Mouse (Mus musculus) urinary bladder, adult 2 months (tissue): ENCODE measurements at regions not wholly inside any gene's neighbourhood (a gene's known extent, or its start where the extent isn't known, plus 50 kb on each side); places are given as distances from the start of the nearest gene placed in this dataset.
"Not testable (repeated sequence)": the region's sequence is repeated elsewhere in the genome, so short reads cannot be mapped to it uniquely, and the experiment has no call there.

Source experiments
- DNase-seq: peaks from one replicate; pipeline ENCODE4 v3.0.0; 2022; ENCODE audit warnings: low spot score

DNA sequence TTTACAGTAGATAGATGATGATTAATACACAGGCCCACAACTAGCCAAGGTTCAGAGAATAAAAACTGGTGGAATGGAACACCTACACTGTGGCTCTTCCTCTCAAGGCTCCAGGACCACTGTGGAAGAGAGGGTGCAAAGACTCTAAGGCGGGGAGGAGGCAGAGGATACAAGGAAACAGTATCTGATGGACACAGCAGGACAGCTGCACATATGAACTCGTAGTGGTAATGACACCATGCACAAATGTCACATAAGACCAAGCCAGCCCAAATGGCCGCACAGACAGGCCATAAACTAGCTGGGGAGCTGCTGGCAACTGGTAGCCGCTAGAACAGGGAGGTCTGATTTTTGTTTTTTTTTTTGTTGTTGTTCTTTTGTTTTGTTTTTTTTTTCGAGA, 197.0 kb upstream of the Serp2 start:
- DNase-seq = no peak

DNA sequence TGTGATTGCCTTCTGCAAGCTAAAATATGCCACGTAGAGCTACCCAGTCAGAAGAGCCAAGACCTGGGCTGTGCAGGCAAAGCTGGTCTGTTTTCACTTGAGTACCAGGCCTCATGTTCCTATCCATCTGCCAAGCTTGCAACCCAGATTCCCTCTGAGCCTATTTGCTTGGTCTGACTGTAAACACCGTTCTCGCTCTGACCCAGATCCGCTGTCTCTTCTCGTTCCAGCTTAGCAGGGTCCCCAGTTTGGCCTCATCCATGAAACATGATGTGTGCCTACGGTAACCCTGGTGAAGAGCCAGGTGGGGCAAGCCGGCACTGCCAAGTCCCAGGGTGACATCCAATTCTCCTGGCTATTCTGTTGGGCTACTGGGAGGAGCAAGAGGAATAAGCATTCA, 192.5 kb upstream of the Serp2 start:
- no peak for DNase-seq

DNA sequence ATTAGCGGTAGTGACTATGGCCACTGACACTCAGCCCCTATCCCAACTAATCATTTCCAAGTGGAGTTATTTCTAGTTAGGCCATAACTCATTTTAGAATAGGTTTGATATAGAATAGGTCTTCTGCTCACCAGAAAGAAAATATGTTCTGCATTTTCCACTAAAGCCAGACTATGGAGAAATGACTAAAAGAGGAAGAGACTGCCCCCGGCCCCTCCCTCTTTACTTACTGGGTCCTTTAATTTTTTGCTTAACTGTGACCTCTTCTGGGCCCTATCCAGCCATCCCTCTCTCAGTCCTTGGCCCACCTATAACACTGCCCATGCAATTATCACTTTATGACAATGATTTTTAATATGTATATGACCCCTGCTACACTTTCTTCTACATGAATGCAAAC, 192.0 kb upstream of the Serp2 start:
- DNase-seq = no peak

DNA sequence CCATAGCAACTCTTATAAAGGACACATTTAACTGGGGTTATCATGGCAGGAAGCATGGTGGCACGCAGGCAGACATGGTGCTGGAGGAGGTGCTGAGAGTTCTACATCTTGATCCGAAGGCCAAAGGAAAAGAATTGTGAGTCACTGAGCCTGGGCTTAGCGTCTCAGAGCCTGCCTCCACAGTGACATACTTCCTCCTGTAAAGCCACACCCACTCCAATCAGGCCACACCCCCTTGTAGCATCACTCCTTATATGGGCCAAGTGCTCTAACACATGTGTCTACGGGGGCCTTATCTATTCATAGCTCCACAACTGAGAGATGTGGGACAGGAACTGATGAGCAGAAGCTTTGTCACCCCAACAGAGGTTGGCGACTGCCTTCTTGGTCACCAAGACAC, 191.1 kb upstream of the Serp2 start:
- no peak for DNase-seq

DNA sequence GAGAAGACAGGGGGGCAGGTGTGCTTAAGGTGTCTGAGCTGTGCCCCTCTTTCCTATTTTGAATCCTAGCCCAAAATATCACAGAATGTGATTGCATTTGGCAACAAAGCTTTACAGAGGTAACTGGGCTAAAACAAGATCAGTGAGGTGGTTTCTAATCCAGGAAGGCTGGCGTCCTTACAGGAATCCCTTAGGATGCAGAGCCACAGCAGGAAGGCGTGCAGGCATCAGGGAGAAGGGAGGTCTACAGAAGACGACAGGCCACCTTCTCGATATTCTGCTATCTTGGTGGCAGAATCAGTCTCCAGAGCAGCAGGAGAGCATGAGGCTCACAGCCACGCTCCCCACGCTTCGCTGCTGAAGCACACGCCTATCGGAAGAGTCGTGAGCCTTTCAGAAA, 189.6 kb upstream of the Serp2 start:
- DNase-seq = no peak

DNA sequence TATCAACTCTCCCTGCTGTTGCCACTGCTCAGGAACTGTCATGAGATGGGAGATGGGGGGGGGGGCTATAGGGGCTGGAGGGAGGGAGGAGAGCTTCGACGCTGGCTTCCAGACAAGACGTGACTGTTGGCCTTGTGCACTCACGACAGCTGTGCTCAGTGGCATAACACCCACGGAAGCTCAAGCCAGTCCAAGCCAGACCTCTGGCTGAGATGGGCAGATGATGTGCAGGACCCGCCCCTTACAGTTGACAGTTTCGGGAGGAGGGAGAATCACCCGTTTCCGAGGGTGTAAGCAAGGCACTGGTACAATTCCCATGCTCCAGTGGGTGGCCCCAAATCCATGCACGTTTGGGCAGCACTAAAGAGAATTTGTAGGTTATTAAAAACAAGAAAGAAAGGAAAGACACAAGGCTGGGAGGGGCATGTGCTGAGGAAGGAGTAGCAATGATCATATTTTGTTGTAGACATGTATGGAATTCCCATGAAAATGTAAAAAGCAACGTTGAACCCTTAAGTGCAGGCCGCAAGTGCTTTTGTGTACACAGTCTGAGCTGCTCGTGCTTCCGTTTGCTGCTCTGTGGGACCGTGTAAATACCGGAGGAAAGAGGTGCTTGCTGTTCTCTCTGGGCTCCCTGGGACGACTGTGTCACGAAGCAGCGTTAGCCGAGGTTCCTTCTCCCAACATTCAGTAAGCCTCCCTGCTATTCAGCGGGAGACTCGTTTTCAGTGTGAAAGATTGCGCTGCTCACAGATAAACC, 188.2 kb upstream of the Serp2 start:
- no peak for DNase-seq

DNA sequence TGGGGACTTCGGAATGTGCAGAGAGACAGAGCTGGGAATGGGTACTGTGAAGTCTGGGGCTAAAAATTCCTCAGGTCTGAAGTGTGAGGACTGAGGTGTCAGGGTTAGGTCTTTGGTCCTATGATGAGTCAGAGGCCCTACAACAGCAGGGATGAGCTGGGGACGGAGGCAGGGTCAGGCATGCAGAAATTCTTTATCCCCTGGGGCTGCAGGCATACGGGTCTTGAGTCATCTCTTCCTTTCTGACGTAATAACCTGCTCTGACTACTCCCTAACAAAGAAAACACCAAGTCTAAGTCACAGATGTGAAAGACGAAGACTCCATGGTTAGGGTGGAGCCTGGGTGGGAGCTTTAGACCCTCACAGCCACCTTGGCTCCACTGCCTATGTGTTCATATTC, 185.6 kb upstream of the Serp2 start:
- DNase-seq = no peak

DNA sequence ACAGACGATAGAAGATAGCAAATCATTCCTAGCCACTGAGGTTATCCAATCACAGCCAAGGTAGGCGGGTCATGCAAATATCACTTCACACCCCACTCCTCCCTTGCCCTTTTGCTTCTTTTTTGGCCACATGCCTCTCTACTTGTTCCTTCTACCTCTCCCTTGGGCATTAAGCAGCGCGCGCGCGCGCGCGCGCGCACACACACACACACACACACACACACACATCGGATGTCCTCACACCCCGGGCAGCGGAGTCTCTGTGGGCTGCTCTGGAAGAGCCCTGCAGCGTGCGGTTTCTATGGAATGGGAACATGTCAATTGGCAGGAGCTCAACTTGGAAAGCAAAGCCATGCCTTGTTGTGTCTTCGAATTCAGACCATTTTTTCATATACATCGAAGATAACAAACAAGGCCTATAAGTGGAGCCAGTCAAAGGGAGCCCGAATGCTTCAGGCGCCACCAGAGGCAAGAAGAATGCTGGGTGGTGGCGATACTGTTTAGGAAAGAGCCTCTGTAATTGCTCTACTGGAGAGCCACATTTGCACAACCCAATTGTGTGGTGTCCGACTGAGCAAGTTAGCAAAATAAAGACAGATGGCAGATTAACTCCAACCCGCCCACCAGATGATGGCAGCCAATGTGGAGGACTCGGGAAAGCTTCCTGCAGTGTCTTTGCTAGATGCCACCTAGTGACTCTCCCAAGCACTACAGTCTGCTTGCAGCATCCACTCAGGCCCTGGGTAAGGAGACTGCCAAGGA, 183.3 kb upstream of the Serp2 start:
- no peak for DNase-seq

DNA sequence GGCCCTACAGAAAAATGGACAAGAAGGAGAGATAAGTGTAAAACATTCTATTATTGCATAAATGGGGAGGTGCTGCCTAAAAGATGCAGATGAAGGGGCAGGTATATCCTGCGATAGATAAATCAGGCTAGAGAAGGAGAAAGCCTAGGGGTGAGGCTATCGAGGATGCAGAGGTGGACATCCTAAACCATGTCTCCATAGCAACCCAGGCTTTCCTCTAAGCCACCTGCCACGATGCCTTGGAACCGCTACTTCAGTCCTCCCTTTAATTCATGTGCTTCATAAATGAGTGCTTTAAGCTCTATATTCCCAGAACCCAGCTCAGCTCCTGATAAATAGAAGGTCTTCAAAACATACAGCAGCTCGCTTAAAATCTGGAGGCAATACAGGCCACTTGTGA, 179.3 kb upstream of the Serp2 start:
- DNase-seq = no peak

DNA sequence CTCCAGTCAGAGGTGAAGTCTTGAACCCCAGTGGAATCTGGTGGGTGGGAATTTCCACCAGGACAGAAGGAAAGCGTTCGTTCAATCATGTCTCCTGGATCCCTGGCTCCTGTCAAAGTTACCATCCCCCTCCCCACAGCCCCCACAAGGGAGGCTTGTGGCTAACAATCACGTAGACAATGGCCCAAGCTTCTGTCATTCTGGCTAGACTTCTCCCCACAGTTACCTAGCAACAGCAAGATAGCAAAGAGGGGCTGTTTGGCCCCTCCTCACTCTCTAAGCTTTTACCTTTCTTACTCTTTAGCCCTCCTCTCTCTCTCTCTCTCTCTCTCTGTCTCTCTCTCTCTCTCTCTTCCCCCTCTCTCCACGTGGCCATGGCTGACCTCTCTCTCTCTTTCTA, 178.4 kb upstream of the Serp2 start:
- no peak for DNase-seq

DNA sequence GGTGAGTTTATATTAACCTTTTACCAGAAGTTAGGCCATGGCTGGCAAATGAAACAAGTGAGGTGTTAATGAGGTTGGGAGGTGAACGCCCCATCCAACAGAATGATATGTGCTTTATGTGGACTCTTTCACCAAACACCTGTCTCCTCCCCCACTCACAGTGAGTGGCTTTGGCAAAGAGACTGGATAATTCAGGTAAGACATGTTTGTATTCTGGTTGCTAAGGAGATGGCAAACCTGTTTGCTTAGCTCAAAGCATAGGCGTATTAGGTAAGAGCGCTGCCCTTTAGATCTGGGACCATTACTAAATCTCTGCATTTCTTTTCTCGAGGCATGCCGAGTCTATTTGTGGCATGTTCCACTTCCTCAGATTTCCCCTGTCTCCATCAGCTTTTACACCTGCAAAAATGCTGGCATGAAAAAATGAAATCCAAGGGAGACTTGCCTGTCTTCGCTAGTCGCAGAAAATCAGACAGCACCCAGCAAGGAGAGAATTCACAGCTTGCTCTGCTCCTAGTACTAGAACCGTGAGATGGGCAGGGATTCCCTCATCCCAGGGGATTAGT, 176.7 kb upstream of the Serp2 start:
- DNase-seq = no peak

DNA sequence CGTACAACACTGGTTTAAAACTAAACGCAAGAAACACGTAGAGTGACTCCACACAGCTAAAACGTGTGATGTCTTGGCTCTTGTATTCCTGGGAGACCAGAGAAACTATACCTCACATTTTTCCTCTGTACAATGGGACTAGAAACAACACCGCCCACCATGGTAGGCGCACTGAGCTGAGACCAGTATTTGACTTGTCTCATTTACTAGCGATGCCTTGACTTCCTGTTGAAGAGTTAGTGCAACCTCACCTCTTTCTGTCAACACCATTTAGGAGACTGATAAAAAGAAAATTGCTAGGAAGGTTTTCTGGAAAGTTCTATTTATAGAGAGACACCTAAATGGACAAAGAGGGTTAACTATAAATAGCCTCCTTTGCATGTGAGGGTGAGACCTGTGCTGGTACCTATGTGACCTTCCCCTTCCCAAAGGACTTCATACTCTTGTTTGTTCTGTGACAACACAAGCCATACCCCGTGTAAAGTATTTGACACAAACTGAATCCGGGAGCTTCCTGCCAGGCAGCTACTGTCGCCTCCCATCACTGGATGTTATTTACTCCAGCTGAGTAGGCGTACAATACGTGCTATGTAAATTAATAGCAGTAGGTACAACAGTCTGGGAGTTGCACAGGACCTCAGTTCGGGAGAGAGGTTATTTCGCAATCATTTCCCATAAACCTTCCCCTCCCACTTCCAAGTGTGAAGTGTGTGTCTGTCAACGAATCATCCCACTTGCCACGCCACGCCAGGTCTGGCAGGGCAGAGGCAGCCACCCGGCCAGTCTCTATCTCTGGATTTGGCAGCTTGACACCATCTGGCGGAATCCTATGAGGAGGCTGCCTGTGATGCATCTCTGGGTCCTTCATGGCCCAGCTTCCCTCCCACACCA, 174.7 kb upstream of the Serp2 start:
- no peak for DNase-seq

DNA sequence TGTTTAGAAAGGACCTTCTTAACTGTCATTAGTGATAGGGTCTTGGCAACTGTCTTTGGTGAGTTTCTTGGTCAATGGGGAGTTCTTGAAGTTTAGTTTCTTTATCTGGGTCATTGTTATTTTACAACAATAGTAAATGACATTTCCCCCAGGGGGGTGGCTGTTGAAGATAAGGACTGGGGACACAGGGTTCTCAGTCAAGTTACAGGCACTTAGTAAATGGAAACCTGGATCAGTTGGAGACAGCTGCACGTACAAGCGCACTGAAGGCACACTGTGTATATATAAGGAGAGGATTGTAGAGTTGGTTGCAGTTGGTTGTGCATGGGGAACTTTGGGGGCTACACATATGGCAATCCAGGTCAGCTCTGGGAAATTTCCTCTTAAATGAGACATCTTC, 169.2 kb upstream of the Serp2 start:
- no peak for DNase-seq

DNA sequence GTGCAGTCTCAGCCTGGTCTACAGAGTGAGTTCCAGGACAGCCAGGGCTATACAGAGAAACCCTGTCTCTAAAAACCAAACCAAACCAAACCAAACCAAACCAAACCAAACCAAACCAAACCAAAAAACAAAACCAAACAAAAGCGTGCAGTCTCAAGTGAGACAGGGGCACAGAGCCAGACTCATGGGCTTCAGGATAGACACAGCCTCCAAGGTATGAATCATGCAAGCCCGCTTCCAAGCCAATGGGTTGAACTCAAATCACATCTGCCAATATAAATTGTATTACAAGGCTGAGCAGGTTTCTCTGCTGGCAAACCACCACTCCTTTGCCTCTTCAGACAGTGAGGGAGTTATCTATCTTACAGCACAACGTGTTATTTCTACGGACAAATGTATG, 168.5 kb upstream of the Serp2 start:
- DNase-seq = not testable (repeated sequence)

DNA sequence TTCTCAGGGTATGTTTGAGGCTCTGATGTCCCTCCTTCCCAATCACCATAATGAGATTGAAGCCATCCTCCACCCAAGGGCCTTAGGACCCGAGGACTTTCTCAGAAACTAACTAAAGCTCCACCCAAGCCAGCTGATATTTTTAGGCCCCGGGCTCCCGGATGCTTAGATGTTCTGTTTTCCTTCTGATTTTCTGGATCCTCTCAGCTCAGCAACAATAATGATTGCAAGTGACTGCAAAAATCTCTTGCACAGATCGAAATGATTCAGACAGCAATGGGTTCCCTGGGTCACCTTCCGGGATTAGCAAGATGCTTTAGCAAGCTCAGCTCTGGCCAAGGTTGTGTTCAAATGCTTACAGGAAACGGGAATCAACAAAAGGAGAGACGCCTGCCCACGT, 168.1 kb upstream of the Serp2 start:
- DNase-seq = no peak

DNA sequence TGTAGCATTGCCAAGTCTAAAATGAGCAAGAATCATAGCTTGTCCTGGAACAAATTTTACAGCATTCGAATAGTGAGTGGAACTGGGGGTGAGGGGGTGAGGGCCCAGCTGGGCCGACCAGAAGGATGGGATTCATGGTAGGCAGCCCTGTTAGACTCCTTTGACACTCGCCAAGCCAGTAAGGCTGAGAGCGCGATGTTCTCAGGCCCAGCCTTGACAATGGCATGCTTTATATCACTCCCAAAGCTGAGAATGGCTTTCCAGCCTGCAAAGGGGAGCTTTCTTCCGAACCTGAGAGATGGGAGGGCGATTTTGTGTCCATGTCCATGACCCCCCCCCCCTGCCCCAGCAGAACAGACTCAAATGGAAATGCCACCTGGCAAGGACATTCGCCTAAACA, 167.7 kb upstream of the Serp2 start:
- DNase-seq = no peak

DNA sequence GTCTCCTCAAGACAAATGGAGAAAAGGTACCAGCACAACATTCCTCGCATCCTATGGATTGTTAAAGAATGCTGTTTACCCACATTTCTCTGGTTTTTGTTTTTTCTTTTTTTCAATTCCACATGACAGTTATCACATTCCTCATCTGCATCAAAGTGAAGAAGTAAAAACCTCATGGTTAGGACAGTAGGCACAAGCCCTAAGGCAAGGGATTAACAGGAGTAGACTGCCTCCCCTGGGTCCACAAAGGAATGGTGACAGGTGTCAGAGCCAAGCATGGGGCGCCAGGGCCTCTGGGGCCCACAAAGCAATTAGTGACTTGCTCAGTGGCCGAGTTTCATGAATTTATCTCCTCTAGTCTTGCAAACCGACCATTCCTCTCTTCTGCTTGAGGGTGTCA, 166.9 kb upstream of the Serp2 start:
- DNase-seq = no peak

DNA sequence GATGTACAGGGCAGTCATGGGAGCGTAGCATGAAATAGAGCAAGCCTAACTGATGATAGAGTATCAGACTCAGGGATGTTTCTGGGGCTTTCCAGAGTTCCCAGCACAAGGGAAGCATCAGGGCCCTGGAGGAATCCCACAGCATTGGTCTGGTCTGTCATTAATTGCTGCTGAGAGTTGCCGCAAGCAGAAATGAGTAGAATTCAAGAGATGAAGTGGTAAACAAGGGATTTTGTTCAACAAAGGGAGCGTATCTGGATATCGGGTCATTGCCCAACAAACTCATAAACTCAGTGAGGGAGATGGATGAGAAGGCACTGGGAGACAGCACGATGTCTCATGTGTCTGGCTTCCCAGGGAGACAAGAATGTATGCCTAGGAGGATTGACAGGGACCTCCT, 165.6 kb upstream of the Serp2 start:
- DNase-seq = no peak

DNA sequence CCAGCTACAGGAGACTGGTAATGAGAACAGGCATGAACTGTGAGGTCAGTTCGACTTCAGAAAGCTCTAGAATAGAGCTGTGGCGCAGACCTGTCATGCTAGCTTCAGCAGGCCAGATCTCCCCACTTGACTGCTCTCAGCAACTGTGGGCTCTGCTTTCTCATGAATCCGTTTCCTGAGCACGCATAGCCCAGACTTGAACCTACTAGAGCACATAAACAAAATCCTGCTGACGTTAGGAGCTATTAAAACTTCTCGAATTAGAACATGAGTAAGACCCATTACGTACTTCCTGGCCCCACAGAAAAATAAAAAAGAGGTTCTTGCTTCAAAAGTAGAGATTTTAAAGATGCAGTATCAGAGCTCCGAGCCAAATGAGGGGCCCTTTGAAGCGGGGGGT, 165.1 kb upstream of the Serp2 start:
- no peak for DNase-seq

DNA sequence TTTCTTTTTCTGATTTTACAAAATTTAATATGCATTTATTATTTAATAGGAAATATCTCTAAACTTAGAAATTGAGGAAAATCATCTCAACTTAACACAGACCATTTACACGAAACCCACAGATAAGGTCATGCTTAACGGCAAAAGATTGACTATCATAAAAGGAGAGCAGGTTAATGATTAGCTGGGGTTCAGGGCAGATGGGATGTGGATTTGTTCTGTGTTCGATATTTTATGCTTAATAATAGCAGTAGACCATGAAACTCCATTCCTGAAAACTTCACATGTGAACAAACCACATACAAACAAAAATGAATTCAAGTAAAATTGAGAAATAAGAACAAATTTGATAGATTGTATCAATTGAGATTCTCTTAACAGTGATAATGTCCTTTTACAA, 160.4 kb upstream of the Serp2 start:
- DNase-seq = no peak

DNA sequence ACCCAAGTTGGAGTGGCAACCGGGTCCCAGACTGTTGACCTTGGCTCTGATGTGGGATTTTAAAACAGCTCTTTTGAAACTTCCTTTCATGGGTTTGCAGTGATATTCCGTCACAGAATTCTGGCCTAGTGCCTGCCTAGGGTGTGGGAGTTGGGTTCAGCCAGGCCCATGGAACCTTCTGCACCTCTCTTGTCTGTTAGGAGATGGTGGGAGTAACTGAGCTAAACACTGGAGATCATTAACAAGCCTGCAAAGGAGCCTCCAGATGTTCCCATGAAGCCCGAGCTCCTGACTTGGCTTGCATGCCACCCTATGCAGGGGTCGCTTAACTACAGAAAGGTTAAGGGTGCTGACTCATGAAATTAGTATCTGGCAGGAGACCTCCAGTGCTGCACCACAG, 158.0 kb upstream of the Serp2 start:
- DNase-seq = no peak

DNA sequence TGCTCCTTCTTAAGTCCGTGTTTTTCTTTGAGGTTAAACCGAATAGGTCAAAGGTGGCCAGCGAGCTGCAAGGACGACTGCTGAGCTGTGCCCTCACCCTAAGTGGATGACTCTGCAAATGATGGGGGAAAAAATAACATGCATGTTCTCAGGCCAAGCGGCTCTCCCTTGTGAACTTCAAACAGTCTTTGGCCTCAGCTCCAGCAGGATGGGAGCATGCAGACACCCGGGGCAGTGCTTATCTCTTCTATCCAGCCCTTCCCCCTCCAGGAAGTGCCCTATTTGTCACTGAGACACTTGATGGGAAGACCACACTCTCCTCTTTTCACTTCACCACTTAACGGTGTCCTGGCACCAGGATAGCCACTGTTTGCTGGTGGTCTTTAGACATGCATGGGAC, 157.3 kb upstream of the Serp2 start:
- no peak for DNase-seq
